Mouse (Mus musculus): Measurements from ENCODE around the gene Sde2. TPM values are rescaled to one million over a fixed set of nuclear protein-coding genes. Genes with fewer than 3 reads are reported as not detected.

The Sde2 gene
- polyA plus RNA-seq (2012), result 40.0 and 67.6 TPM in 2 replicates

GRCm38 (mm10) chr1:180850316-180851270, at the start of gene Sde2:
Gene Sde2 (plus strand): TSS chr1:180851127.

DNA sequence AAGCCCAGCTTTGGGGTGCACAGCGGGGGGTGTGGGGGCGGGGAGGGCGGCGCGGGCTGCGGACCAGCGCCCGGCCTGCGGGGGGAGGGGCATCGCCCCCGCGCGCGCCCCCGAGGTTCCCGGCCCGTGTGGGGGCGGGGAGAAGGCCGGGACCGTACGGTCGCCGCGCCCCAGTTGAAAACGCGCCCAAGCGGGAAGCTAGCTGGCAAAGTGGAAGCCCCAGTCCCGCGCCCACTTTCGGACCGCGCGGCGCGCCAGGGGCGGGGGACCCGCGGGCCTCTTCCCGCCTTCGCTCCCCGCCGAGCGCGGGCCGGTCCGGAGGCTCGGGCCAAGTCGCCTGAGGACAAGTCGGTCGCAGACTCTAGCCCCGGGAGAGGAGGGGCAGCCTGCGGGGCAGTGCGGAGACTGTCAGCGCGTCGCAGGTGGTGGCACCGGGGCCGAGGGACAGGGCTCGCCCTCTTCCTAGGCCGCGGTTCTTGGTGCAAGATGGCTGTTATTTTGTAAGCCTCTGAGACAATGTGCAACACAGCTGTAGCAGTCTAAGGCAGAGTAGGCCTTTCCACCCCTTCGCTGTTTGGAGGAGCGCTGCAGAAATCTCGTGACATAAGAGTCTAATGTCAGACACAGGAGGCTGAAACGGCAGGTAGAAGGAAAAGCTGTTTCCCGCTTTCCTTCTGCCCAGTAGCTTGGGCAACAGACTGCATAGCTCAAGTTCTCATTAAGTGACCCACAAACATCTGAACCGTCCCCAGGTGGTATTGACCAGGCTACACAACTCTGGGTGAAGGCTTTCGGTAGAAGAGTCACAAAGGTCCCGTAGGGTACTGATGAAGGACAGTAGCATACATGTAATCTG, 36.8 kb upstream of the Sde2 start, which contains the start of gene H3f3a:
Gene H3f3a, minus strand, starts transcription at position 59 of the 856 bp plus-strand sequence.

DNA sequence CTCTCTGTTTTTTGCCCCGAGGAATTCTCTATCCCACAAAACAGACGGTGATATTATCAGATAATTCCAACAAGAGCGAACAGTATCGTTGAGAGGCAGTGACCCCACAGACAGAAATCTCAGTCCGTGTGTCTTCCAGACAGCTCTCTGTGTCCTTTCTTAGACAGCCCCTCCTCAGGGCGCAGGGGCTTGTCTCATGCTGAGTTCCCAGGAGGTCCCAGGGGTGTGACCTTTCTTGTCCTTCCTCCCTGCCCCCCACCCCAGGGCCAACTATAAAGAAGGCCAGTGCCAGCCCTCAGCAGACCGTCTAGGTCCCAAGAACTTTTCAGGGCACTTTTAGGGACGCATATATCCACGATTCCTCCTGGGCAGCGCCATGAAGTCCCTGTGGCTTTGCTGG, 41.9 kb downstream of the Sde2 start, which contains the start of gene Lefty2:
Gene Lefty2, plus strand, starts transcription at position 301 of the 400 bp plus-strand sequence.

DNA sequence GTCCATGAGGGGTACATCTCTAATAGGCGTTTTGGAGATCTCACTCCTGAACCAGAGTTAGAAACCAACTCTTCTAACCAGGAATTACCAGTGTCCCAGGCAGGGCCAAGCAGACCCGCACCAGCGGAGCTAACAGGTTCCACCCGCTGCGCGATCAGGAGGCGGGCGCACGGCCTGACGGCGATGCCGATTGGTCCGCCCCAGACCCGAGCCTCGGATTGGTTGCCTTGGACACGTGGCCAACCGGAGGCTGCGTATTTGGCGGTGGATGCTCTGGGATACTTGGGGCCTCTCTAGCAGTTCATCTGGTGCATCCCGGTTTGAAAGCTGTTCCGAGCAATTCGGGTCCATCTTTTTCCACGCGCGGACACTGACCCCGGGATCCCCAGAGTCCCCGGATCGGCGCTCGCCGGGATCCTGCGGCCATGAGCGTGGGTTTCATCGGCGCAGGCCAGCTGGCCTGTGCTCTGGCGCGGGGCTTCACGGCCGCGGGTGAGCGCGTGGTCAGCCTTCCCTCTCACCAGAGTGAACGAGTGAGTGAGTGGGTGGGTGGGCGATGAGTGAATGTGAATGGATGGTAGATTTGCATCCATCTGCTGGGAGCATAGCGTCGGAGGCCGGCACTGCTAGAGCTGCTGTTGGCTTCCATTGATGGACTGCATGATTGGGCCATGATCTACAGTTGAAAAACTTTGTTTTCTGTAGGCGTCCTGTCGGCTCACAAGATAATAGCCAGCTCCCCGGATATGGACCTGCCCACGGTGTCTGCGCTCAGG, 53.3 kb downstream of the Sde2 start, which contains the start of gene Pycr2:
Gene Pycr2, plus strand, starts transcription at position 255 of the 776 bp plus-strand sequence.

Other genes starting within 250 kb of the Sde2 start
- 0.79 and 1.1 TPM in 2 replicates for gene Lin9, start 210.0 kb upstream of the Sde2 start, polyA plus RNA-seq (2012)
- gene Mixl1, start 154.1 kb upstream of the Sde2 start, polyA plus RNA-seq (2012), result 0.11 and 0.12 TPM in 2 replicates
- 8.9 and 12.2 TPM in 2 replicates for gene Acbd3, start 125.1 kb upstream of the Sde2 start, polyA plus RNA-seq (2012)
- gene H3f3a, start 37.2 kb upstream of the Sde2 start, polyA plus RNA-seq (2012), result 1,624 and 1,774 TPM in 2 replicates
- gene Lefty2, start 42.0 kb downstream of the Sde2 start, polyA plus RNA-seq (2012), result not detected in 2 replicates
- 70.6 and 80.3 TPM in 2 replicates for gene Pycr2, start 53.2 kb downstream of the Sde2 start, polyA plus RNA-seq (2012)
- 5.7 and 7.2 TPM in 2 replicates for gene Lefty1, start 83.9 kb downstream of the Sde2 start, polyA plus RNA-seq (2012)
- gene Tmem63a, start 91.2 kb downstream of the Sde2 start, polyA plus RNA-seq (2012), result 22.1 and 27.7 TPM in 2 replicates
- 0.25 and 1.2 TPM in 2 replicates for gene Ephx1, start 169.8 kb downstream of the Sde2 start, polyA plus RNA-seq (2012)
- gene 9130409I23Rik, start 200.1 kb downstream of the Sde2 start, polyA plus RNA-seq (2012), result not detected in 2 replicates